Mouse (Mus musculus) thymus, adult 18-20 months (tissue): ENCODE data around the gene AU022252.
"Not testable (repeated sequence)": the region's sequence is repeated elsewhere in the genome, so short reads cannot be mapped to it uniquely, and the experiment has no call there.

Experiments
- DNase-seq, 2 experiments: peaks; one replicate each; pipeline ENCODE4 v3.0.0; 2022; ENCODE audit warnings: mixed read lengths in 2 of 2

The AU022252 gene

DNA sequence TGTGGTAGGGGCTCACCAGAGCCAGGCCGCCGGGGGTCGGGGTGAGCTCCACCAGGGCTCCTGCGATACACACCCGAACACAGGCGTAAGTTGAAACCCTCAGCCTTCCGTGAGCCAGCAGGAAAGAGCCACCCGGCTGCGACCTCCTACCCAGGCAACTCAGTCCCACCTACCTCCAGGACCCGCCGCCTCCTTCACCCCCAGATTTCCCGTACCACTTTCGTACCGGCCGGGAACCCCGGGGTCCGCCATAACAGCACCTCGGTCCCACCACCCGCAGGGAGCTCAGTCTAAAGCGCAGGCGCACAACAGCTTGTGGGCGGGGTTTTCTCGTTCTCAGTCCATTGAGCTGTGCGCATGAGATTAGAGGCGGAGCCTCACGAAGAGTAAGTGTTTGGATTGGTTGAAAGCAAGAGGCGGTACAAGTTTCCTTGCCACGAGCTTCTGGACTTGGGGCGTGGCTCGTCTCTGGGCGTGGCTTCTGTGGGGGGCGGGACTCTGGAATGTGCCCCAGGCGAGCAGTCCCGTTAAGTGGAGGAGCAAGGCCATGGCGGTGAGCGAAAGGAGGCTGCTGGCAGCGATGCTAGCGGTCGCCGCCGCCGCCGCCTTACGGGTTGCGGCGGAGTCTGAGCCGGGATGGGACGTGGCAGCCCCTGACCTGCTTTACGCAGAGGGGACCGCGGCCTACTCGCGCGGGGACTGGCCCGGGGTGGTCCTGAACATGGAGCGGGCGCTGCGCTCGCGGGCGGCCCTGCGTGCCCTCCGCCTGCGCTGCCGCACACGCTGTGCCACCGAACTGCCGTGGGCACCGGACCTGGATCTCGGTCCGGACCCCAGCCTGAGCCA is at the start of gene AU022252, which contains the start of gene P3h1:
Gene AU022252 (minus strand): TSS at position 303 of the 846 bp plus-strand sequence.
Gene P3h1 (plus strand): TSS at position 506 of the 846 bp plus-strand sequence.
- DNase-seq: peak; percentile 99 to 100

GRCm38 (mm10) chr4:119278784-119279183 is 46.3 kb upstream of the AU022252 start:
- not testable (repeated sequence) for DNase-seq

- no peak for DNase-seq
Observed at GRCm38 (mm10) chr4:119275726-119276125, 43.2 kb upstream of the AU022252 start.

DNA sequence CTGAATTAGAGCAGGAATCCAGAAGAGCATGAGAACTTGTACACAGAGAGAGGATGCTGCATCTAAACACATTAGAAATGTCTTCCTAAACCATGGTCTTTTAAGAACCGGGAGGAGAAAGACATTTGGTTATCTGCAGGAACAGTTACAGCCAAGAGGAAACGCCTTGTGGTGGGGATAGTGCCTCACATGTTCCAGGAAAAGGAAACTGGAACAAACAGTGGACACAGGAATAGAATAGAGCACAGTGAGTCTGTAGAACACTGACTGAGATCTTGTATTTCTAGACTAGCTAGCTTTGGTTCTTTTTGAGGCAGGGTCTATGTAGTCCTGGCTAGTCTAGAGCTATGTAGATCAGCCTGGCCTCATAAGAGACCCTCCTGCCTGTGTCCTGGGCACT is 42.7 kb upstream of the AU022252 start:
- DNase-seq: no peak

DNA sequence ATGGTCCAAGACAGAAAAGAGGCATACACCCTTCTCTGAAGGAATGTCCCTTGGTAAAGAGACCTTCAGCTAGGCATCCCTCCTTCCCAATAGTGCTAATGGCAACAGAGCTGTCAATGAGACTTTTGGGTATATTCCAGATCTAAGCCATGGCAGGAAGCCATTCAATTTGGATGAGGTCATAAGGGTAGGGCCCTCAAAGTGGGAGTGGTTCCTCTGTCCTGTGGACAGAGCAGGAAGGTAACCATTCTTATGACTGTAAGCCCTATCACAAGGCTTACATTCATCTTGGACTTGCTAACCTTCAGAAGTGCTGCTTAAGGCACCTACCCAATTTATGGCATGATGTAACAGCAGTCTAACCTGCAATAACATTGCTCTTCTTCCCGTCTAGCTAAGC is 42.1 kb upstream of the AU022252 start:
- no peak for DNase-seq

DNA sequence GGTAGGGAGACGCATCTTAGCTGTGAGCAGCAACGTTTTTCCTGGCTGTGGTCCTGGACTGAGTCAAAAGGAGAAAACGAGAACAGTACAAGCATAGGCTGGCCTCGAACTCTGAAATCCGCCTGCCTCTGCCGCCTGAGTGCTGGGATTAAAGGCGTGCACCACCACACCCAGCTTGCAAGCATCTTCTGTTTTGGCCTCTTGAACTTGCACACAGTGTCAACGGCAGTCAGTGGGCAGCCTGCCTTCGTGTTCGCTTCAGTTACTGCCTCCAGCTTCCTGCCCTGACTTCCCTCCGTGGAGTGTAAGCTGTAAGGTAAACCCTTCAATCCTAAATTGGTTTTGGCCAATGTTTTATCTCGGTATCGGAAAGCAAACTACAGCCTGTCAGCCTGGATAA is 34.1 kb upstream of the AU022252 start:
- DNase-seq: no peak

DNA sequence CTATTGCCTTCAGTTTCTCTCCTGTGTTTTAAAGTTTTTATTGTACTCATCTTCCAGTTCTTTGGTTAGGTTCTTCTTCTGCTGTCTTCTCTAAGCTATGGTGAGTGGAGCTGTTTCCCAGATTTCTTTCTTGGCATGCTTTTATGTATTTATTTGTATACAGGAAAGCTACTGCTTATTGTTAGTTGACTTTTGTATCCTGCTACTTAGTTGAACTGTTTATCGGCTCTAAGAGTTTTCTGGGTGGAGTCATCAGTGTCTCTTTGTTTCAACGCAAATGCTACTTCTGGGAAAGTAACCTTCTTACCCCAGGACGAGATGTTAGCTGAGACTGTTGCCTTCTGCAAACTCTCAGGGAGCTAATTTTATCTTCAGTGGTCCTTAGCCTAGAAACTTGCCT is 30.9 kb upstream of the AU022252 start:
- DNase-seq: no peak

- no peak for DNase-seq
Observed at GRCm38 (mm10) chr4:119262483-119262882, 30.0 kb upstream of the AU022252 start.

- DNase-seq: no peak
Observed at GRCm38 (mm10) chr4:119261087-119261713, 28.7 kb upstream of the AU022252 start.

GRCm38 (mm10) chr4:119259344-119260254 is 27.1 kb upstream of the AU022252 start:
- DNase-seq: no peak

DNA sequence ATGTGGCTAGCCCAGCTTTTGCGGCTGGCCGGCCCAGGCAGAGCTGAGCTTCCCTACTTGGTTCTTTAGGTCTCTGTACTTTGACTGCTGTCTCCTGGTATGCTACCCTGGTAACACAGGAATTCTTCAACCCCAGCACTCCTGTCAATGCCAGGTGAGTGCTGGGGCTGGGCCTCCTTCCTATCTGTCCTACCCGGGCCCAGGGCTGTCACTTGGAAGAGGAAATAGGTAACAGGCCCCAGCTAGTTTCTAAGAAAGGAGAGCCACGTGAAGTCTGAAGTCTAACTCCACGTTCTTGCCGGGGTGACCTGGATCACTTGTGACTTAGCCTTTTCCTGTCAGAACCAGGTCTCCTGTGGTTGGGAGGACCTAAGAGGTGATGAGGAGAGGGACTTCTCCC is 24.6 kb upstream of the AU022252 start:
- DNase-seq: no peak

- no peak for DNase-seq
Observed at GRCm38 (mm10) chr4:119255351-119255750, 22.8 kb upstream of the AU022252 start, which contains the start of gene Cldn19. TSS of gene Cldn19 (plus strand) at chr4:119255414.

DNA sequence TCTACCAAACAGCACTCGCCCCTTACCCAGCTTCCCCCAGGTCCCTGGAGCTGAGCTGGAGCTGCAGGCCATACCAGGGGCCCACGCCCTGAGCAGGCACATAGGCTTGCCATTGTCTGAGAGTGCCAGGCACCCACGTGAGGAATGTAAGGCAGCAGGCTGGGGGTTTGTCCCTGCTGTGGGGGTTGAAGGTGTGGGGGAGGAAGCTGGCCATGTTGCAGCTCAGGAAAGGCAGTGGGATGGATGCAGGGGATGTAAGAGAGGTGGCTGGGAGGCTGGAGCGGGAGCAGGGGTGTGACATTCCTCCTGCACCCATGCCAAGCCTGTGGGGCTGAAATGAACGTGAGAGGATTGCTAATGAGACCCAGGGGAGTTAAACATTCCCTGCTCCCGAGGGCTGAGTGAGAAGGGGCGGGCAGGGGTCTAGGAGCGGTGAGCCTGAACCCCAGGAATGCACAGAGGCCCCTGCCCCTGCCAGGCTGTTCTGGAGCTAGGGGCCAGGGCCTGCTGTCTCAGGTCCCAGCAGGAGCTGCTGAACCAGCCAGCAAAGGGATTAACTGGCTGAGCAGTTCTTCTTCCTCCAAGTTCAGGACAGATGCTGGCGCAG is 21.6 kb upstream of the AU022252 start:
- DNase-seq: no peak

- DNase-seq: no peak
Observed at GRCm38 (mm10) chr4:119252025-119252808, 19.7 kb upstream of the AU022252 start.

DNA sequence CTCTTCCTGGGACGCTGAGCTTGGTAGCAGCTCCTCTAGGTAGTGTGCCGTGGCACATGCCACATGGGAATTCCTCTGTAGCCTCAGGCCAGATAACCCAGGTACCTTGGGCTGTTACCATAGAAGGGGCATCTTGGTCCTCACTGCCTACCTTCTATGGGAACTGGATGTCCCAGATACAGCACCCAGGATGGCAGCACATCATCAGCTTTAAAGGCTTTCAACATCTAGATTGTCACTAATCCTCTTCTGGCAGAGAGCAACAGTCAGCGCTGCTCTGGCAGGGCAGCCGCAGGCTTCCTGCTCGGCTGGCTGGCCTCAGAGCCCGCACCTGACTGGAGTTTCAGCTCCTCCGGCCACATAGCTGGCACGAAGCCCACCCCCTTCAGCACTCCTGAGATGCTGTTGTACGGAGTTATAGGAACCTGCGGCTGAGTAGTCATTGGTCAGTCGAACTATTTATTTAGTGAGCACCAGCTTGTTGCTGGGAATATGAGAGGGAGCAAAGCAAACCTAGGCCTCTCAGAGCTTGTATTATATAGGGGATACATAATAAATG is 16.0 kb upstream of the AU022252 start:
- no peak for DNase-seq

DNA sequence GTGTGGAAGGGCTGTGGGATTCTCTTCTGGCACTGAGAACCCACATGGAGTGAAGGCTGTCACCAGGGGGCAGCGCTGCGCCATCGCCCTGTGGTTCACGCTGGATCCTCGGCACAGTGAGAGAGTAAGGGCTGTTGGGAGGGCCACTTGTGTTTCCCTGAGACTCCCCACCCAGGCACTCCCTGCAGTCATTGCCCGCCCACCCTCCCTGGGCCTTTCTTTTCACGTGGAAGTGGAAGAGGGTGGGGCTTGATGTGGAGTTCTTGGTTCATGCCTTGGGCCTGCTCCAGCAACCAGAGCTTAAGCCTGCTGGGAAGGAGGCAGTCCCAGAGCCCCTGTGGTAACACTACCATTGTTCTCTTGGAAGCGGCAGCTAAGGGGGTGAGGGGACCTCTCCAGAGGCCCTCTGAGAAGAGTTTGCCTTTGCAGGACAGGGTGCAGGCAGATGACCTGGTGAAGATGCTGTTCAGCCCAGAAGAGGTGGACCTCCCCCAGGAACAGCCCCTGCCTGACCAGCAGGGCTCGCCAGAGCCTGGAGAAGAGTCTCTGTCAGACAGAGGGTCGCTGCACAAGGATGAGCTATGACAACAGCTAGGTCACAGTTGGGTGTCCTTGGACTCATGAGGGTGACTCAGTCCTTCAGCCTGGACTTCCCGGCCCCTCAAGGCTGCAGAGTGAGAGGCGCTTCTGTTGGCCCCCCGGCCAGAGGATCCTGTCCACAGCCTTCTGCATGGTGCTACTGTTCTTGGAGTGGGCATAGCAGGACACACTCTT is 15.1 kb upstream of the AU022252 start:
- peak; percentile 48 to 55 for DNase-seq

DNA sequence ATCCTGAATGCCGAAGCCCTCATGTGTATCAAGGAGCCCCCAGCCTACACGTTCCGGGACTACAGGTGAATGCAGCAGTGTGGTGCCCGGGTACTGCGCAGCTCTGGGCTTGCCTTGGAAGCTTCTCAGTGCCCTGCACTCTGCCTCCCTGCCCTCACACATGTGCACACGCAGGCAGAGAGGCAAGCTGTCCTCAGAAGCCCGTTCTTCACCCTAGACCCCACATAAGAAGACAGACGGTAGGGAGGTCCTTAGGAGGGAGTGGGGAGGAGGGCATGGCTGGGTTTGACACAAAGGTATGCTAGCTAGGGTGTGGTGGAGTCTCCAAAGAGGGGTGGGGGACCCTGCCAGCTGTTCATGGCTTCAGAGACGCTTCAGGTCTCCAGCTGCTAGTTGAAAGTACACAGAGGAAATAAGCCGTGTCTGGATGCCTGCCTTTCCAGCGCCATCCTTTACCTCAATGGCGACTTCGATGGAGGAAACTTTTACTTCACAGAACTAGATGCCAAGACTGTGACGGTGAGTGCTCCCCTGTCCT is 14.2 kb upstream of the AU022252 start:
- peak in 1 of 2 experiments; percentile 31 for DNase-seq

DNA sequence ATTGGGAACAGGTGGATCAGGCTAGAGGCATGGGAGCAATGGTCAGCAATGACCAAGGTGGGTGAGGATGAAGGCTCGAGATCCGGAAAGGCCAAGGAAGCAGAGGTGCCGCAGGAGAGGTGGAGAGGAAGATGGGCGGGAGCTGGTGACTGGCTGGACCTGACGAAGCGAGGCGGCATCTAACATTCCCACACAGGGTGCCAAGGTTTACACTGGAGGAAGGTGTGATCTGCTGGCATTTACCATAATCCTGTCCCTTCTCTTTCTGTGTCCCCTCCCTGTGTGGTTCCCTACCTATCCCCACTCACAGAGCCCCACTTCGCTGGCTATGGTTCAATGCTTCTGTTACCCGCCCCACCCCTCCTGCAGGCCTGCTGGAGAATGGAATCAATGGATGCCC is 13.4 kb upstream of the AU022252 start:
- no peak for DNase-seq

DNA sequence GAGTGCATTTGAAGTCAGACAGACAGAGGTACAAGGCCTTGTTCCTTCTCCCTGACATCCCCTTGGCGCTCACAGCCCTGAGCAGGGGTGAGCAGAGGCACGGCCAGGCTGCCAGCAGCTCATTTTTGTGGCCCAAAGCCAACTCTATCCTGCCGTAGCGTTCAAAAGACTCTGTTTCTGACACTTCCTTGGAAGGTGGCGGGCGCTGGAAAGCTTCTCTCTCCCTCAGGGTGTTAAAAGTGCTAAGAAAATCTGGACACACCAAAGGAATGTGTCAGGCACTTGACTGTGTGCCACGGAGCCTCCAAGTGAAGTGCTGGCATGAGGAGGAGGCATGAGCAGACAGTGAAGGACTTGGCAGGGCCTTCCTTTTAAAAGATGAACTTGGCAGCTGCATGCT is 13.0 kb upstream of the AU022252 start:
- DNase-seq: no peak
